Mouse (Mus musculus): ENCODE data around the gene Zfp954.

GRCm38 (mm10) chr7:7121602-7121980 lies 303 bp upstream of the Zfp954 start:
- no peak for TF ChIP-seq CTCF (IDR thresholded peaks at IDR 0.05; ENCODE audit: extremely low read depth, insufficient read depth, low read length)
- TF ChIP-seq POLR2A (IDR thresholded peaks at IDR 0.05; ENCODE audit: extremely low read depth, insufficient read depth, low read length), result no peak

All from cortical plate, adult 2 months (tissue).